Comparison of ENCODE assay signal across 9 mouse cellular contexts in the genomic region with DNA sequence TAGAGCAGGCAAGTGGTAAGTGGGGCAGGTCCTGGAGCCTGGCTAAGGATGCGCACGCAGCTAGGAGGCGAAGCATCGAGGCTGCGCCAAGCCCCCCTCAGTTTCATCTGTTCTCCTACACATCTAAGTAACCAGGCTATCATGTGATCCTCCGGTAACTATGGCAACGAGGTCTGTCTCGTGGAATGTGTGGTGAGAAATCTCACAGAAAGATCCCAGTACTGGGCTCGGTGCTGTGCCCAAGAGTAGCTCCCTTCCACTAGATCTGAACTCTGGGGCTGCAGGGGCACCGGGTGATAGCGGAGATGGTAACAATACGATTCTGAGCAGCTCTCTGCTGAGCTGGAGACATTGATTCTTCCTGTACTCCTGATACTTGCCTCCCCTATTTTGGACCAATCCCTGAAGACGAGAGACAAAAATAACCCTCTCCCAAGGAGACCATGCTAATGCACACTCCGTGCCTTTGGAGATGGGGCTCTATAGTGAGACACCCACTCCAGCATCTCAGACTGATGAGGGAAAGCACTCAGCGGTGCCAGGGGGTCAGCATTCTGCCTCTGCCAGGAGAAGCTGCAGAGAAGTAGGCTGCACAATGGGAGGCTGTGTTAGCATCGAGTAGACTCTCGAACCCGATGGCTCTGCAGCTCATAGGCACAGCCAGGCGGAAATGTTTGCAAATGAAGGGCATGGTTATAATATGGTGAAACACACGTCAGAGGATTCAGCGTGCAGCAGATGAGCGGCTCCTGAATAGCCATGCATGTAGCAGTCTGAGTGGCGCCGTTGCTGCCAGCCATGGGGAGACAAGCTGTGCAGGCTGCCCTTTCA. TPM values are rescaled to one million over a fixed set of nuclear protein-coding genes. Genes with fewer than 3 reads are reported as not detected.
DNase-seq lines count a peak whose midpoint lies in the region; ATAC-seq and TF ChIP-seq lines count a peak whose summit lies in the region.
"Had no signal": no experiment of that assay in that cellular context is flagged by ENCODE, and none has a peak within 500 bp of the region (broad histone marks: within the 10 kb centered on the region; RNA-seq: fewer than 3 reads in every experiment).

No protein-coding gene starts in this region.

- DNase-seq in adrenal gland, adult 2 months = peak; percentile 28
- no peak for DNase-seq in adrenal gland, postnatal 4 days (ENCODE audit: low spot score in 2 of 2)
- peak; percentile 71 for DNase-seq in Muller cell, postnatal 12 days (ENCODE audit: inconsistent ontology term)
- DNase-seq in embryonic facial prominence, embryonic 11.5 days (ENCODE audit: low spot score) = peak; percentile 87
- DNase-seq in hindbrain, postnatal 0 days (ENCODE audit: low spot score) = peak; percentile 97
- peak; percentile 71 for DNase-seq in limb, embryonic 14.5 days (ENCODE audit: low spot score)
- peak; percentile 85 for DNase-seq in right cerebral cortex, postnatal 14 days
- no peak for DNase-seq in spleen, adult 12 weeks (ENCODE audit: low spot score)

- peak overlapping the region; percentile 33 for H3K4me2 ChIP-seq in embryonic facial prominence, embryonic 11.5 days (ENCODE audit: low read depth, low read length)
- peak overlapping the region; percentile 61 for H3K4me2 ChIP-seq in hindbrain, postnatal 0 days (ENCODE audit: low read depth, low read length)
- peak overlapping the region; percentile 39 for H3K4me2 ChIP-seq in limb, embryonic 14.5 days (replicated peaks; ENCODE audit: low read depth, low read length, severe bottlenecking)

- H3K4me1 ChIP-seq in embryonic facial prominence, embryonic 11.5 days (ENCODE audit: control insufficient read depth, insufficient read depth, low read length) = no peaks in the 10 kb centered on the region; the same call in 1 of the 2 replicates
- peaks cover 20% of the 10 kb centered on the region; the same call in 1 of the 2 replicates for H3K4me1 ChIP-seq in hindbrain, postnatal 0 days (ENCODE audit: insufficient read depth, low read length)
- H3K4me1 ChIP-seq in limb, embryonic 14.5 days (ENCODE audit: control insufficient read depth, insufficient read depth, low read length) = peaks cover 16% of the 10 kb centered on the region

- WGBS in embryonic facial prominence, embryonic 11.5 days = 28% methylated on average over 24 of the region's 24 CpGs
- WGBS in hindbrain, postnatal 0 days = 5% methylated on average over 24 of the region's 24 CpGs
- 37% methylated on average over 24 of the region's 24 CpGs for WGBS in limb, embryonic 14.5 days

- no peaks in the 10 kb centered on the region for H3K36me3 ChIP-seq in embryonic facial prominence, embryonic 11.5 days (replicated peaks; ENCODE audit: control insufficient read depth, insufficient read depth, low read depth, low read length)
- no peaks in the 10 kb centered on the region for H3K36me3 ChIP-seq in hindbrain, postnatal 0 days (ENCODE audit: insufficient read depth, low read length)
- no peaks in the 10 kb centered on the region for H3K36me3 ChIP-seq in limb, embryonic 14.5 days (ENCODE audit: control insufficient read depth, insufficient read depth, low read length)

- TF ChIP-seq POLR2A in limb, embryonic 14.5 days (IDR thresholded peaks at IDR 0.05; ENCODE audit: borderline replicate concordance, extremely low read depth, insufficient read depth, insufficient read length) = no peak

- H3K27ac ChIP-seq in embryonic facial prominence, embryonic 11.5 days (replicated peaks; ENCODE audit: low read depth, low read length) = no peak overlapping the region
- H3K27ac ChIP-seq in hindbrain, postnatal 0 days = peak overlapping the region; percentile 98
- H3K27ac ChIP-seq in limb, embryonic 14.5 days (replicated peaks; ENCODE audit: low read depth, low read length) = no peak overlapping the region
- H3K27ac ChIP-seq: liver, embryonic 14.5 days had no signal

- H3K9ac ChIP-seq in embryonic facial prominence, embryonic 11.5 days (replicated peaks; ENCODE audit: low read length) = peak overlapping the region; percentile 11; the same call in 1 of the 2 replicates
- H3K9ac ChIP-seq in hindbrain, postnatal 0 days (replicated peaks; ENCODE audit: low read length) = peak overlapping the region; percentile 50
- H3K9ac ChIP-seq in limb, embryonic 14.5 days (ENCODE audit: low read depth, low read length, severe bottlenecking) = 0 out of 2 replicates have a peak overlapping the region, but pooled peaks have one; percentile 32
- H3K9ac ChIP-seq: liver, embryonic 14.5 days had no signal

- 0 out of 2 replicates have a peak overlapping the region, but pooled peaks have one; percentile 5 for H3K4me3 ChIP-seq in embryonic facial prominence, embryonic 11.5 days (ENCODE audit: low read depth, low read length)
- H3K4me3 ChIP-seq in hindbrain, postnatal 0 days (ENCODE audit: low read length) = peak overlapping the region; percentile 27
- H3K4me3 ChIP-seq in limb, embryonic 14.5 days (replicated peaks; ENCODE audit: low read length) = no peak overlapping the region; the same call in 1 of the 2 replicates

- peak; percentile 82 for ATAC-seq in embryonic facial prominence, embryonic 11.5 days (replicated peaks; ENCODE audit: insufficient number of reproducible peaks, low FRiP score, low TSS enrichment, low read depth)
- ATAC-seq in hindbrain, postnatal 0 days = peak; percentile 93
- ATAC-seq in limb, embryonic 14.5 days (ENCODE audit: low FRiP score, low read depth) = peak; percentile 82

- TF ChIP-seq CTCF in hindbrain, postnatal 0 days (IDR thresholded peaks at IDR 0.05; ENCODE audit: low read depth) = peak; percentile 42

- no peaks in the 10 kb centered on the region for H3K27me3 ChIP-seq in embryonic facial prominence, embryonic 11.5 days (ENCODE audit: control insufficient read depth, insufficient read depth, low read length)
- H3K27me3 ChIP-seq in hindbrain, postnatal 0 days (ENCODE audit: insufficient read depth, low read length) = no peaks in the 10 kb centered on the region
- no peaks in the 10 kb centered on the region for H3K27me3 ChIP-seq in limb, embryonic 14.5 days (ENCODE audit: control insufficient read depth, insufficient read depth, low read length)

- no peaks in the 10 kb centered on the region for H3K9me3 ChIP-seq in embryonic facial prominence, embryonic 11.5 days (replicated peaks; ENCODE audit: control insufficient read depth, low read length)
- H3K9me3 ChIP-seq in hindbrain, postnatal 0 days (ENCODE audit: low read length) = no peaks in the 10 kb centered on the region
- no peaks in the 10 kb centered on the region for H3K9me3 ChIP-seq in limb, embryonic 14.5 days (ENCODE audit: control insufficient read depth, low read length)

RNA-seq across cellular contexts. Expression of a gene that starts 40.0 kb away (rescaled TPM):
- 100 to 1,000 TPM; 216 to 247 TPM for total RNA-seq in adrenal gland, adult 2 months (2021)
- polyA plus RNA-seq in adrenal gland, adult 2 months (2012; rRNA removed) = 26.2 and 46.3 TPM in 2 replicates
- total RNA-seq in adrenal gland, postnatal 4 days (2021) = 100 to 1,000 TPM; 207 to 215 TPM
- polyA plus RNA-seq in embryonic facial prominence, embryonic 11.5 days (2014; fragmentation: Nextera tagmentation; extraction: Ambion mirVana) = 381 and 407 TPM in 2 replicates
- total RNA-seq in hindbrain, postnatal 0 days (2014; rRNA removed) = 57.2 and 61.8 TPM in 2 replicates
- 463 and 467 TPM in 2 replicates for polyA plus RNA-seq in hindbrain, postnatal 0 days (2015; fragmentation: Nextera tagmentation; extraction: Ambion mirVana)
- polyA plus RNA-seq in limb, embryonic 14.5 days (2012; rRNA removed) = 69.7 and 98.3 TPM in 2 replicates
- 393 and 400 TPM in 2 replicates for polyA plus RNA-seq in limb, embryonic 14.5 days (2014; fragmentation: Nextera tagmentation; extraction: Ambion mirVana)

Comparison
In these comparisons a context has a peak if more than half of its experiments do, and no peak if none do; other contexts are left out.
1. DNase-seq: peak in adrenal gland, adult 2 months (single experiment), Muller cell, postnatal 12 days (single experiment), embryonic facial prominence, embryonic 11.5 days (single experiment), hindbrain, postnatal 0 days (single experiment), limb, embryonic 14.5 days (single experiment) and right cerebral cortex, postnatal 14 days (single experiment); none in adrenal gland, postnatal 4 days (0 of 2) and spleen, adult 12 weeks (single experiment).
2. Peak in every context shown above with its lines, with median percentiles within 50 percentile points of each other: ATAC-seq, H3K4me2 ChIP-seq and H3K9ac ChIP-seq.